In the genomic region with DNA sequence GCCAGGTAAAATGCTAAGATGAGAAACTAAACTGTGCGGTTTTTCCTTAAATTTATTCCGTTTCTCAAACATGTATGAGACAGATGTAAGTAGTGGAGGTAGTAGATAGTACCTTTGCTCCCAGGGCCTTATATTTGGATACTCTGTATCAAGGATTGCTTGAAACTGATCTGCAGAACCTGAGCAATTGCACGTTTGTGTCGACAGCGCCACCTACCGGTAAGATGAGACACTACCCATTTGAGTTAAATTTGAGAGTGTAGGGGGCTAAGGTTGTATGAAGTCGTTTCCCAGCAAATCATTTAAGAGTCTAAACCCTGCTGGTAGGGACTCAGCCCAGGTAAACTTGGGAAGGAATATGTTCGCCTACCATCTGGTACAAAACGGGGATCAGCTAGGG, we compare ENCODE assay signal across 9 mouse cellular contexts. TPM values are rescaled to one million over a fixed set of nuclear protein-coding genes. Genes with fewer than 3 reads are reported as not detected.
DNase-seq lines count a peak whose midpoint lies in the region; ATAC-seq and TF ChIP-seq lines count a peak whose summit lies in the region.
"Had no signal": no experiment of that assay in that cellular context is flagged by ENCODE, and none has a peak within 500 bp of the region (broad histone marks: within the 10 kb centered on the region; RNA-seq: fewer than 3 reads in every experiment).

No protein-coding gene starts in this region.

- H3K4me2 ChIP-seq in midbrain, embryonic 15.5 days, result no peak overlapping the region
- no peak overlapping the region for H3K4me2 ChIP-seq in hindbrain, embryonic 14.5 days (replicated peaks)
- H3K4me2 ChIP-seq: embryonic facial prominence, embryonic 15.5 days had no signal

- no peaks in the 10 kb centered on the region for H3K36me3 ChIP-seq in midbrain, embryonic 10.5 days
- H3K36me3 ChIP-seq in midbrain, embryonic 15.5 days (replicated peaks), result no peaks in the 10 kb centered on the region
- no peaks in the 10 kb centered on the region for H3K36me3 ChIP-seq in embryonic facial prominence, embryonic 10.5 days (replicated peaks)
- no peaks in the 10 kb centered on the region for H3K36me3 ChIP-seq in hindbrain, embryonic 14.5 days (replicated peaks; ENCODE audit: control insufficient read depth, insufficient read depth)
- H3K36me3 ChIP-seq: embryonic facial prominence, embryonic 15.5 days had no signal

- H3K27me3 ChIP-seq in midbrain, embryonic 10.5 days (ENCODE audit: low read depth, poor library complexity, severe bottlenecking), result no peaks in the 10 kb centered on the region
- H3K27me3 ChIP-seq in midbrain, embryonic 15.5 days (replicated peaks), result no peaks in the 10 kb centered on the region
- H3K27me3 ChIP-seq in embryonic facial prominence, embryonic 10.5 days (replicated peaks; ENCODE audit: low read depth, poor library complexity, severe bottlenecking), result no peaks in the 10 kb centered on the region
- no peaks in the 10 kb centered on the region for H3K27me3 ChIP-seq in hindbrain, embryonic 14.5 days (ENCODE audit: control insufficient read depth, insufficient read depth, low read length)
- H3K27me3 ChIP-seq: embryonic facial prominence, embryonic 15.5 days had no signal

- DNase-seq in midbrain, embryonic 10.5 days (ENCODE audit: low spot score), result peak; percentile 67
- DNase-seq in ZHBTc4 (ENCODE audit: low read depth, low spot score), result peak; percentile 87
- peak; percentile 74 for DNase-seq in embryonic facial prominence, embryonic 10.5 days (ENCODE audit: low spot score)
- peak; percentile 84 for DNase-seq in hindbrain, embryonic 14.5 days (ENCODE audit: low spot score)
- peak; percentile 63 to 64 for DNase-seq in left cerebral cortex, adult 2 months (ENCODE audit: extremely low spot score in 1 of 2, low spot score in 2 of 2)
- peak; percentile 74 for DNase-seq in testis, postnatal 14 days (ENCODE audit: low spot score)

- no peak overlapping the region for H3K4me3 ChIP-seq in midbrain, embryonic 10.5 days
- no peak overlapping the region for H3K4me3 ChIP-seq in midbrain, embryonic 15.5 days
- H3K4me3 ChIP-seq in embryonic facial prominence, embryonic 10.5 days, result no peak overlapping the region
- H3K4me3 ChIP-seq in hindbrain, embryonic 14.5 days (replicated peaks; ENCODE audit: low read length), result no peak overlapping the region
- H3K4me3 ChIP-seq in left cerebral cortex, adult 2 months, result no peak overlapping the region
- H3K4me3 ChIP-seq: embryonic facial prominence, embryonic 15.5 days had no signal

- intact Hi-C loops in left cerebral cortex, adult 2 months (cut with DNase I), result loop anchor here (1.0 kb wide), 2 partner anchors 51 to 182 kb away; no protein-coding TSS in a partner anchor

- no peak overlapping the region for H3K9ac ChIP-seq in midbrain, embryonic 15.5 days
- H3K9ac ChIP-seq in hindbrain, embryonic 14.5 days, result no peak overlapping the region; the same call in 1 of the 2 replicates
- H3K9ac ChIP-seq: embryonic facial prominence, embryonic 15.5 days had no signal

- peak; percentile 92 for TF ChIP-seq CTCF in left cerebral cortex, adult 2 months (IDR thresholded peaks at IDR 0.05)

- WGBS in midbrain, embryonic 10.5 days, result 5% methylated on average over 9 of the region's 9 CpGs
- WGBS in midbrain, embryonic 15.5 days, result 6% methylated on average over 9 of the region's 9 CpGs
- 7% methylated on average over 9 of the region's 9 CpGs for WGBS in embryonic facial prominence, embryonic 10.5 days
- 6% methylated on average over 9 of the region's 9 CpGs for WGBS in hindbrain, embryonic 14.5 days

- no peaks in the 10 kb centered on the region for H3K9me3 ChIP-seq in midbrain, embryonic 10.5 days (replicated peaks)
- H3K9me3 ChIP-seq in midbrain, embryonic 15.5 days, result no peaks in the 10 kb centered on the region
- H3K9me3 ChIP-seq in embryonic facial prominence, embryonic 10.5 days, result no peaks in the 10 kb centered on the region
- no peaks in the 10 kb centered on the region for H3K9me3 ChIP-seq in hindbrain, embryonic 14.5 days (ENCODE audit: control insufficient read depth, low read length)
- H3K9me3 ChIP-seq: embryonic facial prominence, embryonic 15.5 days had no signal

- ATAC-seq in midbrain, embryonic 15.5 days (replicated peaks), result no peak
- no peak for ATAC-seq in hindbrain, embryonic 14.5 days (ENCODE audit: low FRiP score)
- ATAC-seq in megakaryocyte progenitor cell, adult 5-6 weeks (replicated peaks; ENCODE audit: poor library complexity), result peak; percentile 90

- no peaks in the 10 kb centered on the region for H3K4me1 ChIP-seq in midbrain, embryonic 10.5 days
- no peaks in the 10 kb centered on the region for H3K4me1 ChIP-seq in midbrain, embryonic 15.5 days
- H3K4me1 ChIP-seq in embryonic facial prominence, embryonic 10.5 days, result no peaks in the 10 kb centered on the region; the same call in 1 of the 2 replicates
- H3K4me1 ChIP-seq in hindbrain, embryonic 14.5 days (replicated peaks; ENCODE audit: control insufficient read depth, insufficient read depth, low read length), result no peaks in the 10 kb centered on the region
- H3K4me1 ChIP-seq: embryonic facial prominence, embryonic 15.5 days had no signal

- H3K27ac ChIP-seq in midbrain, embryonic 10.5 days (replicated peaks), result no peak overlapping the region
- no peak overlapping the region for H3K27ac ChIP-seq in midbrain, embryonic 15.5 days
- no peak overlapping the region for H3K27ac ChIP-seq in embryonic facial prominence, embryonic 10.5 days (replicated peaks)
- H3K27ac ChIP-seq in hindbrain, embryonic 14.5 days, result no peak overlapping the region
- H3K27ac ChIP-seq in left cerebral cortex, adult 2 months, result no peak overlapping the region; the same call in 1 of the 2 replicates
- H3K27ac ChIP-seq: embryonic facial prominence, embryonic 15.5 days had no signal

RNA-seq across cellular contexts. Expression of gene Tnk2, which starts 45.8 kb away (rescaled TPM):
- polyA plus RNA-seq in midbrain, embryonic 10.5 days (2016; fragmentation: Nextera tagmentation; extraction: Ambion mirVana), result 8.4 and 9.8 TPM in 2 replicates
- 22.0 and 24.2 TPM in 2 replicates for polyA plus RNA-seq in midbrain, embryonic 15.5 days (2015; fragmentation: Nextera tagmentation; extraction: Ambion mirVana)
- 8.6 and 8.7 TPM in 2 replicates for polyA plus RNA-seq in embryonic facial prominence, embryonic 10.5 days (2016; fragmentation: Nextera tagmentation; extraction: Ambion mirVana)
- polyA plus RNA-seq in hindbrain, embryonic 14.5 days (2014; fragmentation: Nextera tagmentation; extraction: Ambion mirVana), result 17.4 and 20.0 TPM in 2 replicates
- total RNA-seq in left cerebral cortex, adult 2 months (2021), result 100 to 1,000 TPM; 239 to 244 TPM
- 5.9 and 6.9 TPM in 2 replicates for total RNA-seq in megakaryocyte progenitor cell, adult 5-6 weeks (2015)
- 8.0 and 15.5 TPM in 2 replicates for total RNA-seq in megakaryocyte progenitor cell, adult 5-6 weeks (2017)

RNA-seq across cellular contexts. Expression of gene Muc4, which starts 46.2 kb away (rescaled TPM):
- 0.32 and 1.5 TPM in 2 replicates for polyA plus RNA-seq in midbrain, embryonic 10.5 days (2016; fragmentation: Nextera tagmentation; extraction: Ambion mirVana)
- polyA plus RNA-seq in midbrain, embryonic 15.5 days (2015; fragmentation: Nextera tagmentation; extraction: Ambion mirVana), result not detected in 2 replicates
- polyA plus RNA-seq in embryonic facial prominence, embryonic 10.5 days (2016; fragmentation: Nextera tagmentation; extraction: Ambion mirVana), result 0.26 and 0.29 TPM in 2 replicates
- polyA plus RNA-seq in hindbrain, embryonic 14.5 days (2014; fragmentation: Nextera tagmentation; extraction: Ambion mirVana), result not detected in 2 replicates
- not detected for total RNA-seq in left cerebral cortex, adult 2 months (2021)
- total RNA-seq in megakaryocyte progenitor cell, adult 5-6 weeks (2015), result not detected in 2 replicates
- not detected in 2 replicates for total RNA-seq in megakaryocyte progenitor cell, adult 5-6 weeks (2017)
